Mouse (Mus musculus): ENCODE data around the gene Zfp511. TPM values are rescaled to one million over a fixed set of nuclear protein-coding genes. Genes with fewer than 3 reads are reported as not detected.

The Zfp511 gene
- total RNA-seq, 2 experiments from 2014 or later = 14.6 to 17.9 TPM

DNA sequence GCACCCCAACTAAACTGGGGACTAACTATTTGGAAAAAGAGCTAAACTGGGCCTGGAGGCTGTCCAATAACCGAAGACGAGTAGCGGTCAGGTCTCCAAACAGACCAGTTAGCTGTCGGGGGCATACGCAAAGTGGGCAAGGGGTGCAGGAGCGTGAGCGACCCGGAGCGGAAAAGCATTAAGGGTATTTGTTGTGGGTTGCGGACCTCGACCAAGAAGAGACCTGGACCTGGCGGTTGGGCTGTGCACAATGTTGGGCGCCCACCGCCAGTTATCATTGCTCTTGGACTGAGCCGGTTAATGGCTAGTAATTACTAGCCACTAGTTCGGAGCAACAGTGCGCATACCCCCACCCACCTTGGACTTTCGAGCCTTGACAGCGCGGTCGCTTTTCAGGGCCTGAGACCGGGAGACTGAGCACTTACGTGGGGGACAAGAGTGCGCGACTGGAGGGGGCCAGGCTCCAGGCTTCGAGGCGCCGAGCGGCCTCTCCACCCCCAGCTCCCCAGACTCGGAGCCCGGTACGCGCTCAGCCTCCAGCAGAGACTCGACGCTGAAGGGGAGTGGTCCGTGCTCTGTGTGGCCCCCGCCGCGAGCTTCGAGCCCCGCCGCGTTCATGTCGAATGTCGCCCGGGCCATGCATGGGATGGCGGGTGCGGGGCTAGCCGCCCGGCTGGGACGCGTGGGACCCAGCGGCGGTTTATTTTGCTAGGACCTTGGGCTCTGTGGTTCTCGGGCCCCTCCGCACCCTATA, 12.3 kb downstream of the Zfp511 start, which contains the start of gene Msx3:
TSS of gene Msx3 (minus strand) at position 729 of the 754 bp plus-strand sequence.
- no peak for DNase-seq

DNA sequence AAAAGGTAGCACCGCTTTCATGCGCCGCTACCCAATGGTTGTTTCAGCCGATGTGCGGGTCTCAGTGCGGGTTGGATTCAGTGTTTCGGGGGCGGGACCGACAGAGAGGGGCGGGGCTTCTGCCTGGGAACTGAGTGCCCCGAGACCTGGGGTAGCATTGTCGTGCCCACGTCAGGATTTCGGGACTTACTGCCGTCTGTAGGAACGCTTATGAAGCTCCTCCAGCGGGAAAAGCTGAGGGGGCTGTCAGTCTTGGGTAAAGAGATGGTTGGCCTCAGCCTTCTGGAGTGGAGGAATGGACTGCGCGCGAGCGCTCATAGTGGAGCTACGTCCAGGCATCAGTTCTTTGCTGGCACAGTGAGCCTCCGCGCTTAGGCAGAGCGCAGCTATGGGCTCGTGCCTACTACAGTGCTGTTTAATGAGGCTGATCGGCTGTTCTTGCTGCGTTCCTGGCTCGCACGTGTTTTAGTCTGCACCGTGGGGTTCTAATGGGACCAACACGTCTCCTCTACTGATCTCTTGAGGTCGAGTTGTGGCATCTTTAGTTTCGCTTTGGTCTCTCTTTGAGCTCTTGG, 13.0 kb downstream of the Zfp511 start:
- DNase-seq = peak; percentile 31

DNA sequence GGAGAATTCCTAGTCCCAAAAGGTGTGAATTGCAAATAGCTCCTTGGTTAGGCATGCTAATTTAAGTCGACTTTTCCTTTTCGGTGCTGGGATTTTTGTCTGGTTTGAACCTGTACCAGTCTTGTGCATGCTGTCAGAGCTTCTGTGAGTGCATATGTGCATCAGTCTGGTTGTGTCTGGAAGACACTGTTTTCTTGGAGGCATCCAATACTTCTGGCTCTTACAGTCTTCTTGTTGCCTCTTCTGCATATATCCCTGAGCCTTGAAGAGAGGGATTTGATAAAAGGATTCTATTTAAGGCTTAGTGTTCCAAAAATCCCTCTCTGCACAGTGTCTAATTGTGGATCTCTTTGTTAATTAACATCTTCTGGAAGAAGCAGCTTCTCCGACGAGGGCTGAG, 17.9 kb downstream of the Zfp511 start:
- no peak for DNase-seq

- peak; percentile 27 for DNase-seq
Observed at GRCm38 (mm10) chr7:140057413-140058407, 21.5 kb downstream of the Zfp511 start.

- DNase-seq = no peak
Observed at GRCm38 (mm10) chr7:140058528-140058927, 22.3 kb downstream of the Zfp511 start.

GRCm38 (mm10) chr7:140059601-140060000, 23.4 kb downstream of the Zfp511 start:
- DNase-seq = no peak

GRCm38 (mm10) chr7:140060936-140061831, 25.0 kb downstream of the Zfp511 start:
- no peak for DNase-seq

GRCm38 (mm10) chr7:140061832-140062130, 25.6 kb downstream of the Zfp511 start:
- no peak for DNase-seq

DNA sequence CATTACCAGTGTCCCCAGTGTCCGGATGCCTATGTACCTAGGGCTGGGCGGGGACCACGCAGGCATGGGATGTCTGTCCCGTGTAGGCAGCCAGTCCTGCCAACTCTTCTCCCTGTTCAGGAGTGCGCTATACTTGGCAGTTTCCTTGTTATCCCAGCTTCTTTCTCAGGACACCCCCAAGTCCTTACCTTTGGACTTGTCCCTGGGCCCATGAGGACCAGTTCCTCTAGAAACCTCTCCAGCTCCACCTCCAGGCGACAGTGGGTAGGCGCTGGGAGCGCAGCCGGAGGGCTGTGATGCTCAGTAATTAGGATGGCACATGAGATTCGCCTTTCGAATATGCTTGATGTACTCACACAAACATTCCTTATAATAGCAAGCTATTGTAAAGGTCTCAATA, 26.1 kb downstream of the Zfp511 start:
- peak; percentile 43 for DNase-seq

DNA sequence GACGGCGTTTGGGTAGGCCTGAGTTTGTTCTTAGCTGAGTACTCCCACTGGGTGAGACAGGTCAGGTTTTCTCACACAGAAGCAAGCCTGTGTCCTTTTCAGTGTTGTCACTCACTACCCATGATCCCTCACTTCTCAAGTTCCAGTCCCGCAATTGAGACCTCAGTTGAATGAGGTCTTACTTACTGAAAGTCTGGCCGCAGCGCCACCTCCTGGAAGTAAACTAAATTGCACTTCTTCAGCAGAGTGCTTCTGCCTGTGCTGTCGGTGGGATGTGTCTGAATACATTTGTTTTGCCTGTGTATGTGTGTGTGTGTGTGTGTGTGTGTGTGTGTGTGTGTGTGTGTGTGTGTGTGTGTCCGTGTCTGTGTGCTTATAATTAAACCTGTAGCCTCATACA, 26.9 kb downstream of the Zfp511 start:
- DNase-seq = peak; percentile 73

- no peak for DNase-seq
Observed at GRCm38 (mm10) chr7:140067397-140067796, 31.2 kb downstream of the Zfp511 start.

GRCm38 (mm10) chr7:140070042-140070711, 34.0 kb downstream of the Zfp511 start:
- DNase-seq = no peak

DNA sequence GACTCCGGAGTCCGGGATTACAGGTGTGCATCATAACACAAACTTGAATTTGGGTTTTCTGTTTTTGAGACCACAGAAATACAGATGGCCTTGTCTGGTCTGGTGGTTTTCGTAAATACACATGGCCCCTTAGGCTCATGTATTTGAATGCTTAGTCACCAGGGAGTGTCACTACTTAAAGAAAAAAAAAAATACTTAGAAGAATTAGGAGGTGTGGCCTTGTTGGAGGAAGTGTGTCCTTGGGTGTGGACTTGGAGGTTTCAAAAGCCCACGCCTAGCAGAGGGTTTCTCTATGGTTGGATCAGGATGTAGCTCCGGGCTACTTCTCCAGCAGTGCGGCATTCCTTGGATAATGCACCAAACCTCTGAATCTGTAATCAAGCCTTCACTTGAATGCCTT, 41.5 kb downstream of the Zfp511 start:
- DNase-seq = no peak

DNA sequence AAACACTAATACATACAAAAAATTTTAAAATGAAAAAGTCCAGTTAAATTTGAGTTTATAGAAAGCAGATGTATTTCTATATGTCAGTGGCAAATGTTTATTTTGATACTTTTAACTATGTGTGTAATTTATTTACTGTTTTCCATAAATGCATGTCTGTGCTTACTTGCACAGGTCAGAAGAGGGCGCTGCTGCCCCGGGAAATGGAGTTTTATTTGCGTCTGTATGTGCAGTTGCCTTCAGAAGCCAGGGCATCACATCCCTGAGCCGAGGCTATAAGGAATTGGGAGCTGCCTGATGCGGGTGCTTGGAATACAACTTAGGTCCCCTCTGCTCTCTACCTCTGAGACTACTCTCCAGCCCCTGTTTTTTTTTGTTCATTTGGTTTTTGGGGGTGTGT, 42.5 kb downstream of the Zfp511 start:
- peak; percentile 72 for DNase-seq

- peak; percentile 78 for DNase-seq
Observed at GRCm38 (mm10) chr7:140080503-140081156, 44.4 kb downstream of the Zfp511 start.

GRCm38 (mm10) chr7:140081408-140082241, 45.4 kb downstream of the Zfp511 start:
- DNase-seq = no peak

DNA sequence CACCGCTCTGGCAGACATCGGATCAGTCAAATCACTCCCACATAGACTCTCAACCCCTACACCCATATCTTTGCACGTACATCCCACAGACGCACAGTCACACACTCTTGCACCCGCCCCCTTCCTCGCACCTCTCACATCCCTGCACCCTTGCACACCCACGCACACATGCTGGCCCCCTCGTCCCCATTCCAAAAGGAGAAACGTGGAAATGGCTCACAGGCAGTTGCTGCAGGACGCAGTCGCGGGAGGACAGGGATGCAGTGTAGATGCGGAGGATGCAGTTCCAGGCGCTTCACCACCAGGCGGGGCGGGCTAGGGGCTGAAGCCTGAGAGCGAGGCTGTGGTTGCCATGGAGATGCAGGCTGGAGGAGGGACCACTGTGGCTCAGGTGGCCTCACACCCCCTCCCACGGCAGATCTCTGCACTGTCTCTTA, 46.1 kb downstream of the Zfp511 start, which contains the start of gene Caly:
TSS of gene Caly (minus strand) at position 307 of the 437 bp plus-strand sequence.
- peak; percentile 44 for DNase-seq

Data from heart, postnatal 4 days (tissue).